Mouse (Mus musculus) spleen, adult 12 weeks (tissue): ENCODE measurements around the gene Aplp1.
"Not testable (repeated sequence)": the region's sequence is repeated elsewhere in the genome, so short reads cannot be mapped to it uniquely, and the experiment has no call there.

Experiments
- DNase-seq: peaks from one replicate; pipeline ENCODE4 v3.0.0; 2022; ENCODE audit warnings: low spot score

Gene Aplp1

GRCm38 (mm10) chr7:30444971-30445751 is at the start of gene Aplp1:
TSS of gene Aplp1 (minus strand) at chr7:30445535.
- DNase-seq = no peak

- DNase-seq = no peak
Measured at GRCm38 (mm10) chr7:30493401-30493931, 48.1 kb upstream of the Aplp1 start, which contains the start of gene Prodh2. TSS of gene Prodh2 (plus strand) at chr7:30493622.

GRCm38 (mm10) chr7:30492765-30493164 is 47.4 kb upstream of the Aplp1 start:
- peak; percentile 59 for DNase-seq

GRCm38 (mm10) chr7:30490957-30491307 is 45.6 kb upstream of the Aplp1 start:
- no peak for DNase-seq

- peak; percentile 29 for DNase-seq
Measured at GRCm38 (mm10) chr7:30490251-30490956, 45.1 kb upstream of the Aplp1 start.

GRCm38 (mm10) chr7:30484250-30484649 is 38.9 kb upstream of the Aplp1 start:
- DNase-seq = no peak

GRCm38 (mm10) chr7:30477415-30478381 is 32.4 kb upstream of the Aplp1 start:
- DNase-seq = no peak

GRCm38 (mm10) chr7:30476136-30476535 is 30.8 kb upstream of the Aplp1 start:
- not testable (repeated sequence) for DNase-seq

- DNase-seq = no peak
Measured at GRCm38 (mm10) chr7:30474999-30475398, 29.7 kb upstream of the Aplp1 start.

GRCm38 (mm10) chr7:30472411-30472810 is 27.1 kb upstream of the Aplp1 start:
- no peak for DNase-seq

- DNase-seq = no peak
Measured at GRCm38 (mm10) chr7:30464816-30465300, 19.5 kb upstream of the Aplp1 start.

GRCm38 (mm10) chr7:30463996-30464395 is 18.7 kb upstream of the Aplp1 start:
- no peak for DNase-seq

GRCm38 (mm10) chr7:30463568-30463967 is 18.2 kb upstream of the Aplp1 start:
- DNase-seq = no peak

GRCm38 (mm10) chr7:30459484-30459883 is 14.1 kb upstream of the Aplp1 start:
- no peak for DNase-seq

GRCm38 (mm10) chr7:30457629-30458330 is 12.4 kb upstream of the Aplp1 start, which contains the start of the genes Kirrel2 and Nphs1:
TSS of gene Kirrel2 (minus strand) at chr7:30457690.
TSS of gene Nphs1 (plus strand) at chr7:30458315.
- DNase-seq = no peak

GRCm38 (mm10) chr7:30456911-30457628 is 11.7 kb upstream of the Aplp1 start:
- DNase-seq = no peak

- DNase-seq = no peak
Measured at GRCm38 (mm10) chr7:30456487-30456886, 11.2 kb upstream of the Aplp1 start.

- DNase-seq = no peak
Measured at GRCm38 (mm10) chr7:30454259-30454658, 8.9 kb upstream of the Aplp1 start.

- no peak for DNase-seq
Measured at GRCm38 (mm10) chr7:30453766-30454165, 8.4 kb upstream of the Aplp1 start.

GRCm38 (mm10) chr7:30453327-30453726 is 8.0 kb upstream of the Aplp1 start:
- DNase-seq = no peak
